Mouse (Mus musculus): Measurements from ENCODE around the gene Camta1. TPM values are rescaled to one million over a fixed set of nuclear protein-coding genes. Genes with fewer than 3 reads are reported as not detected.

The Camta1 gene
- total RNA-seq (2015) (77.9 and 81.5 TPM in 2 replicates), total RNA-seq (2017) (16.3 and 40.1 TPM in 2 replicates)

GRCm38 (mm10) chr4:151861806-151862739 lies at the start of gene Camta1:
Gene Camta1, minus strand, starts transcription at chr4:151861876.
- ATAC-seq (replicated peaks; ENCODE audit: poor library complexity) = peak; percentile 73

GRCm38 (mm10) chr4:151908809-151909208 lies 47.1 kb upstream of the Camta1 start:
- ATAC-seq (replicated peaks; ENCODE audit: poor library complexity) = no peak

- no peak for ATAC-seq (replicated peaks; ENCODE audit: poor library complexity)
Observed at GRCm38 (mm10) chr4:151907577-151908343, 46.1 kb upstream of the Camta1 start.

- ATAC-seq (replicated peaks; ENCODE audit: poor library complexity) = no peak
Observed at GRCm38 (mm10) chr4:151905621-151906020, 43.9 kb upstream of the Camta1 start.

- peak; percentile 62 for ATAC-seq (replicated peaks; ENCODE audit: poor library complexity)
Observed at GRCm38 (mm10) chr4:151904098-151904497, 42.4 kb upstream of the Camta1 start.

GRCm38 (mm10) chr4:151902689-151903241 lies 41.1 kb upstream of the Camta1 start:
- peak; percentile 51; the same call in 1 of the 2 replicates for ATAC-seq (replicated peaks; ENCODE audit: poor library complexity)

GRCm38 (mm10) chr4:151902046-151902688 lies 40.5 kb upstream of the Camta1 start:
- ATAC-seq (replicated peaks; ENCODE audit: poor library complexity) = no peak

GRCm38 (mm10) chr4:151901422-151901821 lies 39.7 kb upstream of the Camta1 start:
- peak; percentile 52 for ATAC-seq (replicated peaks; ENCODE audit: poor library complexity)

GRCm38 (mm10) chr4:151900735-151901134 lies 39.1 kb upstream of the Camta1 start:
- ATAC-seq (replicated peaks; ENCODE audit: poor library complexity) = no peak

- peak; percentile 48 for ATAC-seq (replicated peaks; ENCODE audit: poor library complexity)
Observed at GRCm38 (mm10) chr4:151899707-151900384, 38.2 kb upstream of the Camta1 start.

- no peak for ATAC-seq (replicated peaks; ENCODE audit: poor library complexity)
Observed at GRCm38 (mm10) chr4:151898600-151899245, 37.0 kb upstream of the Camta1 start.

- ATAC-seq (replicated peaks; ENCODE audit: poor library complexity) = no peak
Observed at GRCm38 (mm10) chr4:151897069-151897617, 35.5 kb upstream of the Camta1 start.

GRCm38 (mm10) chr4:151895624-151896023 lies 33.9 kb upstream of the Camta1 start:
- no peak for ATAC-seq (replicated peaks; ENCODE audit: poor library complexity)

GRCm38 (mm10) chr4:151894926-151895325 lies 33.2 kb upstream of the Camta1 start:
- ATAC-seq (replicated peaks; ENCODE audit: poor library complexity) = no peak

GRCm38 (mm10) chr4:151893241-151893640 lies 31.6 kb upstream of the Camta1 start:
- 0 out of 2 replicates have a peak, but pooled peaks have one; percentile 14 for ATAC-seq (replicated peaks; ENCODE audit: poor library complexity)

- ATAC-seq (replicated peaks; ENCODE audit: poor library complexity) = no peak
Observed at GRCm38 (mm10) chr4:151881590-151881989, 19.9 kb upstream of the Camta1 start.

GRCm38 (mm10) chr4:151880044-151880690 lies 18.5 kb upstream of the Camta1 start:
- peak; percentile 89 for ATAC-seq (replicated peaks; ENCODE audit: poor library complexity)

GRCm38 (mm10) chr4:151876400-151876799 lies 14.7 kb upstream of the Camta1 start:
- no peak for ATAC-seq (replicated peaks; ENCODE audit: poor library complexity)

GRCm38 (mm10) chr4:151863511-151863910 lies 1.8 kb upstream of the Camta1 start:
- ATAC-seq (replicated peaks; ENCODE audit: poor library complexity) = no peak

Data from megakaryocyte progenitor cell, adult 5-6 weeks (primary cell).